Mouse (Mus musculus) brain, embryonic 18.5 days (tissue): ENCODE results near the gene Rad17.
A peak's percentile ranks its signal among the peaks of the same experiment; 100 is the strongest.

Source experiments
- DNase-seq: peaks from one replicate; pipeline ENCODE4 v3.0.0-alpha.2; 2012; ENCODE audit warnings: low read depth, low spot score

Rad17 gene

DNA sequence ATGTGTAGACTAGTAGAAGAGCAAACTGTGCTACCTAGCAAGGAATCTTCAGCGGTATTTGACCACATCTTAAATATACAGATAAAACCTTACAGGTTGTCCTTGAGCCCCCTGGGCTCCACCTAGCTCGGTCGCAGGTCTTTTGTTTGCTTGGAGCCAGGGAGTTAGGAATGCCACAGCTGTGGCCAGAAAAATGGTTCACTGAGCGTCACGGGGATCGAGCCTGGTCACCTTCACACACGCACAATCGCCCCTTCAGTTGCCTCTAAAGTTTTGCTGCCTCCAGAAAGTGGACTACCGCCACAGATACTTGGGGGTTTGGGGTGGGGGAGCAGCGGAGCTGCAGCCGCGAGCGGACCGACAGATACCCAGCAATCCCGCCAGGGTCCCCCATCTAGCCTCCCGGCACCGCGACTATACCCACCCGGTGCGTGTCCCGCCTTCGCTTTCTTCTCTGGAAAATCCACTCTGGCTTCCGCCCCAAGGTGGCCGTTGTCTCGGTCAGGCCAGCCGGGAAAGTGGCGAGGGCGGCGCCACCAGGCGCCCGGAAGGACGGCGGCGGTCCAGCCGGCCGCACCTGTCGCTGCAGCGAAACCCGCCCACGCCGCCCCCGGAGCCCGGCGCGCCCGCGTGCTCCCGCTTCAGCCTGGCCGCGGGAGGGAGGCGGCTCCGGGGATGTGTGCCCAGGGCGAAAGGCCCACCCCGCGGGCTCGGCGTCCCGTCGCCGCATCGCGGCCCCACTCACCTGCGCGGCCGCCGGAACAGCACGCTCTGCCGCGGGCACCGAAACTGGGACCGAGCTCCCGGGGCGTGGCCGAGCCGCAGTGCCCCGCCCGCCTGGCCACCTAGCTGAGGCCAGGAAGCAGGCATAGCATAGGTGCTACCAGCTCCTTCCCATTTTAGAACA, 34.4 kb downstream of the Rad17 start, which contains the start of gene Marveld2:
TSS of gene Marveld2 (minus strand) at position 791 of the 907 bp plus-strand sequence.
- no peak for DNase-seq

DNA sequence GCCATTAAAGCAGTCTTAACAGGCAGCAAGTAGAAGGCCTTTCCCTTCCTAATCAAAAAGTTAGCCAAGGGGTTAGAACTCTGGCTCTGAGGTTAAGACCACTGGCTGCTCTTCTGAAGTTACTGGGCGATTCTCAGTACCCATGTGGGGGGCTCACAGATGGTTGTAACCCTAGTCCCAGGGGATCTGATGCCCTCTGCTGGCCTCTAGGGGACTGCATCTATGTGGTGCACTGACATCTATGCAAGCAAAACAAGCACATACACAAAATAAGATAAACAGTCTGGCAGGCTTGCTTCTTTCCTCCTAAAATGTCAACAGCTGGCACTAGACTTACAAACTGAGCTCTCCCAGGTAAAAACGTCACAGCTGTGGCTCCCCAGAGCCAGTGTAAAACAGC, 37.9 kb downstream of the Rad17 start:
- DNase-seq, result no peak

DNA sequence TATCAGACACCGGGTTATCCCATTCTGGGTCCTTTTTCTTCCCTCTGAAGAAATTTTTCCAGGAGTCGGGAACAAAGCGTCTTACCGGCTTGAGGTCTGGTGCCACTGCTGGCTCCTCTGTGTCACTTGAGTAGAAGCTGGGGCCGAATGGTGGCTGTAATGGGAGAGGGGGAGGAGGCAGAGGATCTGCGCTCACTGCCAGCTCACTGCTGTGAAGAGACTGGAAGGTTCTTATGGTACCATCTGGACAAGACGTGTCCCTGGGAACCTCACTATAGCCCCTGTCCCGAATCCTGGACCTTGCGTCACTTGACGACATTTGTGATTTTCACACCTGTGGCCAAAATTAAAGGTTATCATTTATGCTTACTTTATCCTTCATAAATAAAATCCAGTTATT, 38.6 kb downstream of the Rad17 start:
- no peak for DNase-seq

DNA sequence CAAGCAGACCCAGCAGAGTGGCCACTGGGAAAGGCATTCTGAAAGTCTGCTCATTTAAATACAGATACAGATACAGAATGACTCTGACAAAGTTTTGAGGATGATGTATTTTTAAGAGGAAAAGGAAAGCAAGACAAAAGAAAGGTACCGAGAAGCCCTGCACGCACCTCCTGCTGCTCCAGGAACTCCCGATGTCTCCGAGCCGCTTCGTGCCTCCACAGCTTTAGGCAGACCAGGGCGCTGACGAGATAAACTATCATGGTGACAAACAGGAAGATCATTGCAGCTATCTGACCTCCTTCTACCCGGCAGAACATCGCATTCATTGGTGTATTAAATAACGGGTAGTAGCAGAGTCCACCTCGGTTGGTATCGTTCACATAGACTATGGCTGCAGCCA, 39.6 kb downstream of the Rad17 start:
- no peak for DNase-seq

DNA sequence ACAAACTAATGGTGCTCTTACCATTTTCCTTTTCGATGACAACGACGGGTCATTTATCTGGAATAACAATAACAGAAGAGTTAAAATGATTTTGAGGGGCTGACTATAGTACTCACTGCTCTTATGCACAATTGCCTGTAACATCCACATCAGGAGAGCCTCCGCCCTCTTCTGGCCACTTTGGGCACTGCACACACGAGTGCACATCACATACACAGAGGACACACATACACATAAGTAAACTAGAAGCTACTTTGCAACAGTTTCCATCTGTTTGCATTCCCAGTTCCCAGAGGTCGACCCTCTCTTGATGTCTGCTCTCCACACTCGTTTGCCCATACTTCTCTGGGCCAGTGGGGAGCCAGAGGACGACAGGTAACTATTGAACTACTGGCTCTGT, 43.1 kb downstream of the Rad17 start:
- no peak for DNase-seq

DNA sequence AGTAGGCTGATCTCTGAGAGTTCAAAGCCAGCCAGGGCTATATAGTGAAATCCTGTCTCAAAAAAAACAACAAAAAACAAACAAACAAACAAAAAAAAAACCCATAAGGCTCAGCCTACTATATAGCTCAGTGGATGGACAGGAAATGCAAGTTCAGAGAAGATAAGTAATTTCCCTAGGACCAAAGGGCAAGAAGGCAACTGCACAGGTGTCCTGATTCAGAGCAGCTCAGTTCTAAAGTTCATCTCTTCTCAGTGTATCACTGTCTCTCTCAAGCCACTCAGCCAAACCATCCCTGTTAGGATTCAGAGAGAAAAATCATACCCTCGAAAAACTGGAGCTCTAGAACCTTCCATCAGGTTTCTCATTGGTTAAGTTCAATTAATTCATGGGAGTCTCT, 45.0 kb downstream of the Rad17 start:
- no peak for DNase-seq

DNA sequence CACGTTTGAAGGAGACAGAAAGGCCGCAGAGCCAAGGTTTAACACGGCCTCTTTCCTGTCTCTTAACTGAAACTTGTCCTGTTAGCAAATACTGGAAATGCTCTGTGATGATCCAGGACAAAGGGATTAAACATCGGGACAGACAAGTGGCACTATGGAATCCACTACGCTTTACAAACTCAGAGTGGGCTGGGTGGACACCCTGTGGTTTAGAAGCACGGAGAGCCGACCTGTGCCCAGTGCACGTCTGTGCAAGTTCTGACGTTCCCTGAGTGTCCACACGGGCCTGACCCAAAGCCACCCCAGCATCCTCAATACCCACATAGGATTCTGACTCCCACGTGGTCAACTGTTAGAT, 47.1 kb downstream of the Rad17 start:
- no peak for DNase-seq

DNA sequence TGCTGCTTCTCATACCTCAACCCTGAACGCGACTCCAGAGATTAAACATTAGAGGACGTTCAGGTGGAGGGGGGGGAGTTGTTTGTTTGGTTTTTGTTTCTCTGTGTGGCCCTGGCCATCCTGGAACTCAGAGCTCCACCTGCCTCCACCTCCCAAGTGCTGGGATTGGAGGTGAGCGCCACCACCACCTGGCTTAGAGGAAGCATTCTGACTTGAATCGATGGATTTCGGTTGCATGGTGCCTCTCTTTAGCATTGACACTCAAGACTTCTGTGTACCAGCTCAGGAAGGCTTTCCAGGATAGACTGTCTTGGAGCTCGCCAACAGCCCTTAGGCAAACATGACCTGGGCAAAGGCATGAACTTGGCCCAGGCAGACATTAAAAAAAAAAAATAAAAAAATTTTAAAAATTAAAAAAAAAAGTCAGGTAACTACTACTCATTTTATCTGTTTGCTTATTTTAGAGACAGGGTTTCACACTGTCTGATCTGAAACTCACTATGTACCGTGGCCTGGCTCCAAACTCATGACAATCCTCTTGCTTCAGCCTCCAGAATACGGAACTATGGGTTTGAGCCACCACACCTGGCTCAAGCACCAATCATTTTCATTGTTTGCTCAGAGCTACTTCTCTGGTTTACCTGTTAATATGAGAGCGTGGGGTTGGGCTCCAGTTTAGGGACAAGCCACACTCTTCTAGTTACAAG, 47.7 kb downstream of the Rad17 start:
- DNase-seq, result no peak

DNA sequence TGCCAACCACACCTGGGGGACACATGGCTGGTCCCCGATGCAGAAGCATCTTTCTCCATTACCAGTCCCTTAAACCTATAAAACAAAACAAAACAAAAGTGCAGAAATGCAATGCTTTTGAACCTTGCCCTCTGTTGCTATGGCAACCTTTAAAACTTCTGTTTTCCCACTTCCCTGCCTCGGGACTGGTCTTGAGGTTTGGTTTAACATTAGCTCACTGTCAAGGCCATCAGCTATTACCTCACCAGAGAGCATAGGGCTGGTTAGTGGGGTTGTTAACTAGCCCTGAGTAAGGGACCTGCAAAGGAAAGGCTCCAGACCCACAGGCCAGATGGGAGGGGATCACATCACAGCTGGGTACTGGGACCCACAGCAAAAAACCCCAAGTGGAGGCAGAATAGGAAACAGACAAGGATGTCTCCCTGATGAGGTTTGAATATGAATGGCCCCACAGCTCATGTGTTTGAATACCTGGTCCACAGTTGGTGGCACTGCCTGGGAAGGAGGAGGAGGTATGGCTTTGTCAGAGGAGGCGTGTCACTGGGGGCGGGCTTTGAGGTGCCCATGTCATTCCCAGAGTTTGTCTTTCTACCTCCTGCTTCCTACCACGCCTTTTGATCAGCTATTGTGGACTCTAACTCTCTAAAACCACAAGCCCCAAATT, 48.5 kb downstream of the Rad17 start:
- DNase-seq, result no peak

DNA sequence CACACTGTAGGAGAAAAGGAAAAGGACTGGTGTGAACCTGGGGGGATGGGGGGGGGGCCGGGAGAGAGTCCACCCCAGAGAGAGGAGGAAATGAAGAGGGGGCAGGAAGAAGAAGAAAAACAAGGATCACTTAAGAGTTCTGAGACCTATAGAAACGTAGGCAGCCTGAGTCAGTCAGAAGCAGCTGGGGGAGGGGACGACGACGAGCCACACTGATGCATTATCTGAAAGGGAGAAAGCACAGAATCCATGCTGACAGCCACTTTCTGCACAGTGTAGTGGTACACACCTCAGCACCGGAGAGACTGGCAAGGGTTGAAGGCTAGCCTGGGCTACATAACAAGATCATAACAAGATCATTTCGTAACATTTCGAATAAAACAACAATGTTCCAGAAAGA, 49.8 kb downstream of the Rad17 start:
- no peak for DNase-seq

DNA sequence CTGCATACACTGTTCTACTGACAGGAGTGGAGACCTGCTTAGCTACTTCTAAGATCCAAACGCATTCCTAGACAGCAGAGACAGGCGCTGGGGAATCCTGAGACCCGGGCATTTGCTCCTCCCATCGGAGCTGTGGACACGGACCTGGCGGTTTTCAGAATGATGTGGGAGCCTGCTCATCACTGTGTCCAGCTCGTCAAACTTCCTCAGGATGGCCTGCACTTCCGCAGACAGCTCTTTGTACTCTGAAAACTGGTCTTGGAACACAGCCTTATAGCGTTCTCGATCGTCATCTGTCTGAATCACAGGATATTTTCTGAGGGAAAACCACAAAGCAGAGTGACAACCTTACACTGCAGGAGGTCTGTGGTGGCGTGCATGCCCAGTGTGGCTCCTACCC, 50.5 kb downstream of the Rad17 start:
- DNase-seq, result no peak

DNA sequence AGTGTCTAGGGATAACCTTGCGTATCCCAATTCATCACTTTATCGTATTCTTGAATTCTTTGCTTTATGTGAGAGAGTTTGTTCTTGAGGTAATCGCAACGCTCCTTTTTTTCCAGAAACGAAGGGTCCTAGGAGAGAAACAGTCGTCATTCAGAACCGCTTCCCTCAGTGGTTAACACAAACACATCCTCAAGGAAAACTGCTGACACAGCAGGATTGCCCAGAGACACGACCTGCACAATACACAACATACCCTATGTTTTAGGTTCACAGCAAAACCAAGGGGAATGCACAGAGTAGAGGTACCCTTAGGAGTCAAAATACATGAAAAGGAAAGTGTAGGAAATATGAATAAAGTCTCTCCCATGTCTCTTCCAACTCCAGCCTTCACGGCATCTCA, 53.6 kb downstream of the Rad17 start:
- no peak for DNase-seq

DNA sequence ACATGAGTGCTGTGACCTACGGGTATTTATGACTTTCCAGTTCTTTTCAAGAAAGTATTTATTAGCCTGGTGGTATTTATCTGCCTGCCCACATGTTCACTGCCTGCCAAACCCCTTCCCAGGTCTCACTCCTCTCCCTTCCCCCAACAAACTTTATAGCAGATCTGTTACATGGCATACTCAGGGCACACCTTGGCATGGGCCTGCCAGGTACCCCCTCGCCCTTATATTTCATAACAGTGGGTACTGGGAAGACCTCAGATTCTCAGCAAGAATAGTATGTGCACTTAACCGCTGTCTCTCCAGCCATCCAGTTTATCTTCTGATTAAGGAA, 55.3 kb downstream of the Rad17 start:
- DNase-seq, result no peak

DNA sequence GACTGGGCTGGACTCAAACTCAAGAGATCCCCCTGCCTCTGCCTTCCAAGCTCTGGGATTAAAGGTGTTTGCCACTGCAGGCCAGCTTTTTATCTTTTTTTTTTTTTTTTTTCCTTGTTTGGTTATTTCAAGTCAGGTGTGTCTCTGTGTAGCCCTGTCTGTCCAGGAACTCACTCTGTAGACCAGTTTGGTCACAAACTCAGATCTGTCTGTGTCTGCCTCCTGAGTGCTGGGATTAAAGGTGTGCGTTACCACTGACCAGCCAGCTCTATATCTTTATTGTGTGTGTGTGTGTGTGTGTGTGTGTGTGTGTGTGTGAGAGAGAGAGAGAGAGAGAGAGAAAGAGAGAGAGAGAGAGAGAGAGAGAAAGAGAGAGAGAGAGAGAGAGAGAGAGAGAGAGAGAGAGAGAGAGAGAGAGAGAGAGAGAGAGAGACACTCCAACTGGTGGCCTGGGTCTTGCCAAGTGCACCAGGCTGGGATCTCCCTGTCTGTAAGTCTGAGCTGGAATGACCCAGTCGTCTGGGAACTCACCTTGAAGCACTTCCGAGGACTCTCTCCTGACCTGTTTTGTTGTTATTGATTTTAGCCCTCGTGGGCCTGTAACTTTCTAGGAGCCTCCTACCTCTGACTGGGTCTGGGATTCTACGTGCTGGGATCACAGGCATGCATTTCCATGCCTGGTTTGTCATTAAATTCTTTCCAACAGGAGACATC, 55.9 kb downstream of the Rad17 start:
- DNase-seq, result no peak

DNA sequence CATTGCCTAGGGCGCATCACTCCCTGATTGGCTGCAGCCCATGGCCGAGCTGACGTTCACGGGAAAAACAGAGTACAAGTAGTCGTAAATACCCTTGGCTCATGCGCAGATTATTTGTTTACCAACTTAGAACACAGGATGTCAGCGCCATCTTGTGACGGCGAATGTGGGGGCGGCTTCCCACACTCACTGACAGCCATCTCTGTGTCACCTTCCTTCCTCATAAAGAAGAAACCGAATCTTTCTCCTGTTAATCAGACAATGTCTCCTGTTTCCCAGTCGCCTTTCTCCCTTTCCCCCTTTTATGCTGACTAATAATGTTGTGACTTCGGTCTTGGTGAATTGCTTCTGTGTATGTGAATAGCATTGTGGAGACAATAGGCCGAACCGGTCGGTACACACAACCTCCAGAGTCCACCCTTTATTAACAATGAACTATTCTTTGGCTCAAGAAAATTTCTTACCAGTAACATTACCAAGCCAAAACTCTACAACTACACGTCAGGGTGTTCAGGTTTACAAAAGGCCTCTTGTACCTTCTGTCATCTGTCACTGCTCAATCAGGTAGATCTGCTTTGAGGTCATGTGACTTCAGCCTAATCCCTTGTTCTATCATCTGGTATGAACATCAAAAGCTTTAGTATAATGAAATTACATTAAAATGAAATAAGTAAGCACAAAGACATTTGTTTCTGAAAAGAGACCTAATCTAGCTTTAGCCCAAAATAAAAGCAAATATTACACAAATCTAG, 56.6 kb downstream of the Rad17 start:
- DNase-seq, result peak; percentile 6

DNA sequence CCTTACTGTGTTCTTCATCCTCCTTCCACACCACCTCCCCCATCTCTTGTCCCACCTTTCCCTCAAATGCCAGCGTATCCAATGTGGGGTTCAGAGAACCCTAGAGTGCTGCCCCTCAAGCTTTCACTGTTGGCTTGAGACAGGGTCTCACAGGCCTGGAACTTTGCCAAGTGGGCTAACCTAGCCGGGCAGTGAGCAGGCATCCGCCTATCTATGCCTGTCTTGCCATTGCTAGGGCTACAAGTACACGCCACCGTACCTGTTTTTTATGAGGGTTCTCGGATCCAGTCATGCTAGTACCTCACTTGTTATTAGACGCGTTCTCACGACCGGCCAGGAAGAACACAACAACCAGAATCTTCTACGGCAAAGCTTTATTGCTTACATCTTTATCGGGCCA, 62.2 kb downstream of the Rad17 start:
- DNase-seq, result no peak

DNA sequence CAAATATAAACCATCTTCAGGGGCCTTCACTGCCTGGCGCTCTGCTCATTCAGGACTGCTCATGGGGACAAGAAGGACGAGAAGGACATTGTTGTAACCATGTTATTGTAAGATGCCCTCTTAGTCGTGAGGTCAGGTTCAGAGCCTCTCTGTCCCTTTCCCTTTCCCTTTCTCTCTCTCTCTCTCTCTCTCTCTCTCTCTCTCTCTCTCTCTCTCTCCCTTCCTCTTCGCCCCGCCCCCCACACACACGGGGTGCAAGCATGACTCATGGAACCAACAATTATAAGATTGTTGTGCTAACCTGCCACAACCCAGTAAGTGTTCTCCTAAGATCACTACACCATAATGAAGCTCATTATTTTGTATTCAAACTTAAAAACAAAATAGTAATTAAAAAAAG, 68.7 kb downstream of the Rad17 start:
- no peak for DNase-seq

DNA sequence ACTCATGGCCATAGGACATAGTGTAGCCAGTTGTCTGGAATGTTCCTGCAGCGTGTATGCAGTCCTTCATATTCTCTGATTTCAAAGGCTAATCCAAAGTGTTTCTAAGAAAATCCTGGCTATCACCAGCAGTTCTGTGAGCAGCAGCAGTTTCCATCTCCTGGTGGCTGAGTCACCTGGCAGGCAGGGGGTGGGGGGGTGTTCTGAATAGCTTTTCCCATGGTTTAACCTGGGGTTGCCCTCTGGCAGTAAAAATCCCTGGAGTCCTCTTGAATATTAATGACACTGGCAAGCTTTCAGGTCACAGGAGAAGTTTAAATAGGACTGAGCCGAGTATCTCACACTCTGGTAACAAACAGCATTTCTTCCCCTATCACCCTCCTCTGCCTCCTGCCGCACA, 69.2 kb downstream of the Rad17 start:
- DNase-seq, result no peak

DNA sequence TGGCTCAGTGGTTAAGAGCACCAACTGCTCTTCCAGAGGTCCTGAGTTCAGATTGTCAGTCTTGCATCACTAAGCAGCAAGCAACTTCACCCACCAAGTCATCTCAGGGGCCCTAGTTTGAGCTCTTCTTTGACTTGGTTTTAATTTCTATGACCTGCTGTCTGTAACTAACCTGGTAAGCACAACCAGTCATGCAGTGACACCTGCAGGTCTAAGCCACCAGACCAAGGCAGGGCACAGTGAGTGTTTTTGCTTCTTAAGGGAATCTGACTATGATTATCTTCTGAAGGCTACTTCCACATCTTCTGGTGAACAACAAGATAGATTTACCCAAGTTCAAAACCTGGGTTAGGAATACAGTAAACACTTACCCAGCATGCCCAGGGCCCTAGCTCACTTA, 70.9 kb downstream of the Rad17 start:
- no peak for DNase-seq

DNA sequence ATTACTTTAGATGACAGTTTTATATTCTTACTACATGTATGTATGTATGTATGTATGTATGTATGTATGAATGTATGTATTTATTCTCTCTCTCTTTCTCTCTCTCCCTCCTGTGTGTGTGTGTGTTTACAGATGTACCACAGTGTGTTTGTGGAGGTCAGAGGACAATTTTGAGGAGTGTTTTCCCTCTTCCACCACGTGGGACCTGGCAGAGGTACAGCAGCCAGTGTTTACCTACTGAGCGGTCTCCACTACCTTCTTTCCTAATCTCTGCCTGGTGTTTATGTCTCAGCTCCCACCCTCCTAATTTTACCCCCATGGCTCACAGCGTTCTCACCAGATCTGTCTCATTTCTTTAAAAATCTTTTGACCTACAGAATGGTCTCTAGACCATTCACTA, 71.6 kb downstream of the Rad17 start:
- DNase-seq, result no peak

DNA sequence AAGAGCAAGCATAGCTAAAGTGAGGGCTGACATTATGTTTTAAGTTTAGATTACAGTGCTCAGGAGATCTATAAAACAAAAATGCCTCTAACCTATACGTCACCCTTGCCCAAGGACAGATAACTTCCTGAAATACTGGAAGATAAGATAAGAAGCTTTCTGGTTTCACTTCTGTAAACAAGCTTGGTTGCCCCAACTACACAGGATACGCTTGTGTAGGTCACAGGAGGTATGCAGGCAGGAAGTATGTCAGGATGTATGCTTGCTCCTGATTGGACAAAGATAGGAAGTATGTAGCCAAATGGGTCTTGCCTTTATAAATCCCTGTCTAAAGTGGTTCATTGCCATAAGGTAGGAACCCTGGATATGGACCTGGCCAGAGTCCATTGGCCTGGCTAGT, 74.9 kb downstream of the Rad17 start:
- DNase-seq, result no peak
